Mouse (Mus musculus) C2C12 (cell line): ENCODE data around the gene Mier2. TPM values are rescaled to one million over a fixed set of nuclear protein-coding genes. Genes with fewer than 3 reads are reported as not detected.

Source experiments
- H3K27me3 ChIP-seq: one replicate; pipeline ENCODE4 v1.6.1; 2011; ENCODE audit not compliant: control insufficient read depth, insufficient read depth, insufficient read length
- H3K36me3 ChIP-seq: one replicate; pipeline ENCODE4 v1.6.1; 2011; ENCODE audit not compliant: control insufficient read depth, insufficient read depth
- H3K4me3 ChIP-seq: one replicate; pipeline ENCODE4 v1.5.1; 2011; ENCODE audit warnings: mild to moderate bottlenecking, control low read depth; ENCODE audit not compliant: poor library complexity, insufficient read depth, severe bottlenecking
- H3K79me2 ChIP-seq: one replicate; pipeline ENCODE4 v1.6.1; 2011; ENCODE audit not compliant: control insufficient read depth, insufficient read depth
- H3K79me3 ChIP-seq: one replicate; pipeline ENCODE4 v1.6.1; 2011; ENCODE audit warnings: low read depth, control low read depth
- H3ac ChIP-seq: one replicate; pipeline ENCODE3; 2011; ENCODE audit warnings: low read depth; ENCODE audit not compliant: control insufficient read depth, insufficient read length
- CEBPB ChIP-seq: IDR thresholded peaks from one replicate; pipeline ENCODE4 v1.6.1; 2011; ENCODE audit warnings: low read depth, mild to moderate bottlenecking, control low read depth, moderate library complexity
- CTCF ChIP-seq: IDR thresholded peaks from one replicate; pipeline ENCODE4 v1.5.1; 2011; ENCODE audit not compliant: control insufficient read depth, insufficient read depth, insufficient read length
- FOSL1 ChIP-seq: IDR thresholded peaks from one replicate; pipeline ENCODE4 v1.8.0; 2011; ENCODE audit warnings: mild to moderate bottlenecking, low read length; ENCODE audit not compliant: poor library complexity, insufficient read depth, severe bottlenecking
- MAX ChIP-seq: IDR thresholded peaks from one replicate; pipeline ENCODE4 v1.6.1; 2011; ENCODE audit warnings: mild to moderate bottlenecking, control low read depth
- MYOD1 ChIP-seq: IDR thresholded peaks from one replicate; pipeline ENCODE4 v1.6.1; 2011; ENCODE audit warnings: low read depth; ENCODE audit not compliant: control insufficient read depth, insufficient read length
- MYOG ChIP-seq: IDR thresholded peaks from one replicate; pipeline ENCODE4 v1.6.1; 2011; ENCODE audit not compliant: control insufficient read depth, insufficient read length; ENCODE audit errors: extremely low read depth
- USF1 ChIP-seq: IDR thresholded peaks from one replicate; pipeline ENCODE4 v1.6.1; 2011; ENCODE audit warnings: low read depth, mild to moderate bottlenecking, control low read depth, moderate library complexity
- polyA plus RNA-seq: library from polyadenylated mRNA; unstranded; fragments of >200 nt; fragmentation: generic; extraction: Trizol; gene quantifications from one replicate; pipeline ENCODE4 v1.2.1, GENCODE M21; 2012; ENCODE audit warnings: missing spikeins

Mier2 gene
- polyA plus RNA-seq, 1 experiment, result 26.9 TPM

GRCm38 (mm10) chr10:79580356-79580755, 25.4 kb upstream of the Mier2 start:
- H3K27me3 ChIP-seq, result peaks cover 25% of the 10 kb centered on the region
- no peaks in the 10 kb centered on the region for H3K79me3 ChIP-seq
- no peak overlapping the region for H3ac ChIP-seq
- no peaks in the 10 kb centered on the region for H3K79me2 ChIP-seq
- TF ChIP-seq MYOD1, result no peak
- TF ChIP-seq USF1, result no peak
- no peak for TF ChIP-seq CEBPB
- TF ChIP-seq FOSL1, result no peak
- no peak for TF ChIP-seq CTCF
- TF ChIP-seq MAX, result no peak
- TF ChIP-seq MYOG, result no peak
- no peaks in the 10 kb centered on the region for H3K36me3 ChIP-seq
- no peak overlapping the region for H3K4me3 ChIP-seq

- H3K4me3 ChIP-seq, result no peak overlapping the region
- no peaks in the 10 kb centered on the region for H3K79me2 ChIP-seq
- H3K36me3 ChIP-seq, result no peaks in the 10 kb centered on the region
- H3K79me3 ChIP-seq, result no peaks in the 10 kb centered on the region
- TF ChIP-seq FOSL1 (no peak), CEBPB (no peak), MAX (no peak), MYOD1 (no peak), CTCF (no peak), USF1 (no peak), MYOG (no peak)
- H3ac ChIP-seq, result no peak overlapping the region
- peaks cover 22% of the 10 kb centered on the region for H3K27me3 ChIP-seq
Observed at GRCm38 (mm10) chr10:79579781-79580180, 24.8 kb upstream of the Mier2 start.

- H3ac ChIP-seq, result no peak overlapping the region
- TF ChIP-seq MAX (no peak), CEBPB (no peak), CTCF (no peak), MYOG (no peak)
Observed at GRCm38 (mm10) chr10:79578891-79579290, 23.9 kb upstream of the Mier2 start.

GRCm38 (mm10) chr10:79578276-79578675, 23.3 kb upstream of the Mier2 start:
- H3K27me3 ChIP-seq, result peaks cover 16% of the 10 kb centered on the region
- H3K79me2 ChIP-seq, result no peaks in the 10 kb centered on the region
- H3K4me3 ChIP-seq, result no peak overlapping the region
- TF ChIP-seq MYOG (no peak), FOSL1 (no peak), CEBPB (no peak), MAX (no peak), MYOD1 (no peak), USF1 (no peak)
- no peaks in the 10 kb centered on the region for H3K79me3 ChIP-seq
- no peak overlapping the region for H3ac ChIP-seq
- no peaks in the 10 kb centered on the region for H3K36me3 ChIP-seq

More at GRCm38 (mm10) chr10:79578891-79579290, 23.9 kb upstream of the Mier2 start:
- no peaks in the 10 kb centered on the region for H3K36me3 ChIP-seq
- no peaks in the 10 kb centered on the region for H3K79me2 ChIP-seq
- no peaks in the 10 kb centered on the region for H3K79me3 ChIP-seq
- no peak overlapping the region for H3K4me3 ChIP-seq
- peaks cover 17% of the 10 kb centered on the region for H3K27me3 ChIP-seq

GRCm38 (mm10) chr10:79577376-79577775, 22.4 kb upstream of the Mier2 start:
- Histone ChIP-seq H3K79me3 (no peaks in the 10 kb centered on the region), H3K27me3 (peaks cover 16% of the 10 kb centered on the region), H3K36me3 (no peaks in the 10 kb centered on the region), H3ac (no peak overlapping the region), H3K79me2 (no peaks in the 10 kb centered on the region), H3K4me3 (no peak overlapping the region)
- TF ChIP-seq MYOG, result no peak
- no peak for TF ChIP-seq MAX

- H3K36me3 ChIP-seq, result no peaks in the 10 kb centered on the region
- H3K4me3 ChIP-seq, result no peak overlapping the region
- H3ac ChIP-seq, result no peak overlapping the region
- H3K79me3 ChIP-seq, result no peaks in the 10 kb centered on the region
- H3K27me3 ChIP-seq, result peaks cover 16% of the 10 kb centered on the region
- H3K79me2 ChIP-seq, result no peaks in the 10 kb centered on the region
- no peak for TF ChIP-seq FOSL1
- no peak for TF ChIP-seq MYOD1
- TF ChIP-seq MAX, result no peak
- no peak for TF ChIP-seq CEBPB
- no peak for TF ChIP-seq USF1
- TF ChIP-seq MYOG, result no peak
- TF ChIP-seq CTCF, result no peak
Observed at GRCm38 (mm10) chr10:79575754-79576153, 20.8 kb upstream of the Mier2 start.
